Mouse (Mus musculus) embryonic facial prominence, embryonic 13.5 days (tissue): ENCODE results near the gene Prkaa2. TPM values are rescaled to one million over a fixed set of nuclear protein-coding genes. Genes with fewer than 3 reads are reported as not detected.

Experiments
- ATAC-seq: fragments of 200-750 bp; cut with Nextera tagmentation; 2 replicates; pipeline ENCODE4 v1.8.0; 2017; ENCODE audit warnings: low read depth; ENCODE audit not compliant: insufficient number of reproducible peaks, insufficient read depth, low FRiP score, low TSS enrichment
- H3K27ac ChIP-seq: fragments of 300-500 bp; sonication (generic); 2 replicates; pipeline ENCODE4 v1.5.1; 2015; ENCODE audit warnings: moderate library complexity, mild to moderate bottlenecking, inconsistent platforms
- H3K27me3 ChIP-seq: fragments of 300-500 bp; sonication (generic); 2 replicates; pipeline ENCODE4 v1.6.1; 2015; ENCODE audit warnings: mild to moderate bottlenecking, inconsistent platforms
- H3K36me3 ChIP-seq: fragments of 300-500 bp; sonication (generic); 2 replicates; pipeline ENCODE4 v1.6.1; 2015; ENCODE audit warnings: mild to moderate bottlenecking, inconsistent platforms
- H3K4me1 ChIP-seq: fragments of 300-500 bp; sonication (generic); 2 replicates; pipeline ENCODE4 v1.6.1; 2015; ENCODE audit warnings: inconsistent platforms
- H3K4me2 ChIP-seq: fragments of 300-500 bp; sonication (generic); 2 replicates; pipeline ENCODE4 v1.6.1; 2015; ENCODE audit warnings: moderate library complexity, mild to moderate bottlenecking, inconsistent platforms
- H3K4me3 ChIP-seq: fragments of 300-500 bp; sonication (generic); 2 replicates; pipeline ENCODE4 v1.5.1; 2015; ENCODE audit warnings: mild to moderate bottlenecking, inconsistent platforms
- H3K9ac ChIP-seq: fragments of 300-500 bp; sonication (generic); 2 replicates; pipeline ENCODE4 v1.6.1; 2015; ENCODE audit warnings: mild to moderate bottlenecking, inconsistent platforms
- H3K9me3 ChIP-seq: fragments of 300-500 bp; sonication (generic); 2 replicates; pipeline ENCODE4 v1.6.1; 2016; ENCODE audit warnings: inconsistent platforms
- WGBS: fragments of 180-500 bp; shearing (Covaris S2); methylation state at CpG from one replicate; pipeline ENCODE4 v1.1.7; 2015; ENCODE audit warnings: mixed read lengths; 5-methylcytosine and 5-hydroxymethylcytosine counted together
- polyA plus RNA-seq: library from polyadenylated mRNA; unstranded; fragments of >200 nt; fragmentation: Nextera tagmentation; extraction: Ambion mirVana; gene quantifications from 2 replicates; pipeline ENCODE4 v1.2.1, GENCODE M21; 2015

Prkaa2 gene
- polyA plus RNA-seq: 1.5 and 1.7 TPM in 2 replicates

- Histone ChIP-seq H3K27ac (no peak within 1 kb of the TSS), H3K4me1 (peaks cover 14% of the 10 kb centered on the region), H3K4me3 (peak within 1 kb of the TSS; percentile 65), H3K27me3 (peaks cover 32% of the 10 kb centered on the region), H3K4me2 (peak within 1 kb of the TSS; percentile 92), H3K9me3 (no peaks in the 10 kb centered on the region), H3K9ac (peak within 1 kb of the TSS; percentile 80), H3K36me3 (no peaks in the 10 kb centered on the region)
- peak; percentile 58 for ATAC-seq
- under 1% methylated on average over 80 of the region's 80 CpGs for WGBS
Measured at GRCm38 (mm10) chr4:105109199-105109989, at the start of gene Prkaa2. Prkaa2 (minus strand) TSS chr4:105109890.

- peak overlapping the region; percentile 97 for H3K9ac ChIP-seq
- H3K9me3 ChIP-seq: no peaks in the 10 kb centered on the region
- peak overlapping the region; percentile 99 for H3K27ac ChIP-seq
- ATAC-seq: no peak
- H3K4me3 ChIP-seq: peak overlapping the region; percentile 95
- H3K4me1 ChIP-seq: peaks cover 47% of the 10 kb centered on the region
- peaks cover 32% of the 10 kb centered on the region for H3K36me3 ChIP-seq
- peak overlapping the region; percentile 85 for H3K4me2 ChIP-seq
- WGBS: 9% methylated on average over 6 of the region's 6 CpGs
- H3K27me3 ChIP-seq: no peaks in the 10 kb centered on the region
Measured at GRCm38 (mm10) chr4:105159531-105159870, 49.8 kb upstream of the Prkaa2 start.

- 1% methylated on average over 18 of the region's 18 CpGs for WGBS
Measured at GRCm38 (mm10) chr4:105158651-105159530, 49.2 kb upstream of the Prkaa2 start.

GRCm38 (mm10) chr4:105158169-105158555, 48.5 kb upstream of the Prkaa2 start:
- no peaks in the 10 kb centered on the region for H3K9me3 ChIP-seq
- WGBS: under 1% methylated on average over 26 of the region's 26 CpGs
- peaks cover 24% of the 10 kb centered on the region for H3K36me3 ChIP-seq
- H3K4me1 ChIP-seq: peaks cover 36% of the 10 kb centered on the region
- peak overlapping the region; percentile 85 for H3K4me2 ChIP-seq
- peak overlapping the region; percentile 97 for H3K9ac ChIP-seq
- ATAC-seq: peak; percentile 35; the same call in 1 of the 2 replicates
- peak overlapping the region; percentile 99 for H3K27ac ChIP-seq
- H3K27me3 ChIP-seq: no peaks in the 10 kb centered on the region
- peak overlapping the region; percentile 95 for H3K4me3 ChIP-seq

More at GRCm38 (mm10) chr4:105158651-105159530, 49.2 kb upstream of the Prkaa2 start:
- peak overlapping the region; percentile 97 for H3K9ac ChIP-seq
- H3K4me3 ChIP-seq: peak overlapping the region; percentile 95
- H3K9me3 ChIP-seq: no peaks in the 10 kb centered on the region
- H3K4me2 ChIP-seq: peak overlapping the region; percentile 85
- H3K27ac ChIP-seq: peak overlapping the region; percentile 99
- peaks cover 31% of the 10 kb centered on the region for H3K36me3 ChIP-seq
- H3K4me1 ChIP-seq: peaks cover 44% of the 10 kb centered on the region
- ATAC-seq: no peak
- no peaks in the 10 kb centered on the region for H3K27me3 ChIP-seq

- under 1% methylated on average over 76 of the region's 77 CpGs for WGBS
Measured at GRCm38 (mm10) chr4:105157276-105158168, 47.8 kb upstream of the Prkaa2 start, which contains the start of gene Plpp3. Plpp3 (plus strand) TSS chr4:105157347.

GRCm38 (mm10) chr4:105156955-105157275, 47.2 kb upstream of the Prkaa2 start:
- H3K9me3 ChIP-seq: no peaks in the 10 kb centered on the region
- ATAC-seq: no peak
- peaks cover 13% of the 10 kb centered on the region for H3K36me3 ChIP-seq
- peak overlapping the region; percentile 99; the same call in 1 of the 2 replicates for H3K27ac ChIP-seq
- WGBS: 1% methylated on average over 4 of the region's 4 CpGs
- H3K4me3 ChIP-seq: peak overlapping the region; percentile 95
- H3K9ac ChIP-seq: no peak overlapping the region
- H3K4me1 ChIP-seq: peaks cover 26% of the 10 kb centered on the region
- peak overlapping the region; percentile 85 for H3K4me2 ChIP-seq
- no peaks in the 10 kb centered on the region for H3K27me3 ChIP-seq

More at GRCm38 (mm10) chr4:105157276-105158168, 47.8 kb upstream of the Prkaa2 start, which contains the start of gene Plpp3:
- H3K27ac ChIP-seq: peak within 1 kb of the TSS; percentile 99
- H3K27me3 ChIP-seq: no peaks in the 10 kb centered on the region
- H3K9ac ChIP-seq: peak within 1 kb of the TSS; percentile 97
- peak within 1 kb of the TSS; percentile 85 for H3K4me2 ChIP-seq
- H3K4me1 ChIP-seq: peaks cover 30% of the 10 kb centered on the region
- H3K36me3 ChIP-seq: peaks cover 17% of the 10 kb centered on the region
- no peaks in the 10 kb centered on the region for H3K9me3 ChIP-seq
- peak; percentile 91 for ATAC-seq
- H3K4me3 ChIP-seq: peak within 1 kb of the TSS; percentile 95

- no peaks in the 10 kb centered on the region for H3K27me3 ChIP-seq
- peaks cover 7% of the 10 kb centered on the region for H3K36me3 ChIP-seq
- H3K4me1 ChIP-seq: peaks cover 20% of the 10 kb centered on the region
- H3K4me2 ChIP-seq: no peak overlapping the region
- no peaks in the 10 kb centered on the region for H3K9me3 ChIP-seq
- no peak overlapping the region for H3K4me3 ChIP-seq
- no peak for ATAC-seq
- H3K9ac ChIP-seq: no peak overlapping the region
- H3K27ac ChIP-seq: no peak overlapping the region
- WGBS: 67% methylated on average over 7 of the region's 7 CpGs
Measured at GRCm38 (mm10) chr4:105156281-105156680, 46.6 kb upstream of the Prkaa2 start.

GRCm38 (mm10) chr4:105153227-105153626, 43.5 kb upstream of the Prkaa2 start:
- Histone ChIP-seq H3K27ac (no peak overlapping the region), H3K4me2 (no peak overlapping the region), H3K4me1 (0 out of 2 replicates have a peak, but pooled peaks cover 3% of the 10 kb centered on the region), H3K9me3 (no peaks in the 10 kb centered on the region), H3K36me3 (no peaks in the 10 kb centered on the region), H3K4me3 (no peak overlapping the region), H3K27me3 (no peaks in the 10 kb centered on the region), H3K9ac (no peak overlapping the region)
- 64% methylated on average over 3 of the region's 3 CpGs for WGBS
- ATAC-seq: no peak

- WGBS: 41% methylated on average over 14 of the region's 14 CpGs
- 0 out of 2 replicates have a peak, but pooled peaks cover 3% of the 10 kb centered on the region for H3K4me1 ChIP-seq
- no peaks in the 10 kb centered on the region for H3K36me3 ChIP-seq
- no peak for ATAC-seq
- H3K4me2 ChIP-seq: no peak overlapping the region
- no peak overlapping the region for H3K4me3 ChIP-seq
- no peaks in the 10 kb centered on the region for H3K27me3 ChIP-seq
- H3K27ac ChIP-seq: no peak overlapping the region
- no peak overlapping the region for H3K9ac ChIP-seq
- H3K9me3 ChIP-seq: no peaks in the 10 kb centered on the region
Measured at GRCm38 (mm10) chr4:105151911-105152690, 42.4 kb upstream of the Prkaa2 start.

- Histone ChIP-seq H3K27ac (no peak overlapping the region), H3K4me2 (no peak overlapping the region), H3K36me3 (no peaks in the 10 kb centered on the region), H3K9me3 (no peaks in the 10 kb centered on the region), H3K27me3 (no peaks in the 10 kb centered on the region), H3K4me3 (no peak overlapping the region), H3K9ac (no peak overlapping the region), H3K4me1 (no peaks in the 10 kb centered on the region)
- ATAC-seq: no peak
- WGBS: 79% methylated on average over 7 of the region's 7 CpGs
Measured at GRCm38 (mm10) chr4:105149492-105149891, 39.8 kb upstream of the Prkaa2 start.
